Mouse (Mus musculus) midbrain, embryonic 11.5 days (tissue): ENCODE measurements at regions not wholly inside any gene's neighbourhood (a gene's known extent, or its start where the extent isn't known, plus 50 kb on each side); places are given as distances from the start of the nearest gene placed in this dataset.
A peak's percentile ranks its signal among the peaks of the same experiment; 100 is the strongest.
"Not testable (repeated sequence)": the region's sequence is repeated elsewhere in the genome, so short reads cannot be mapped to it uniquely, and the experiment has no call there.

ENCODE experiments used
- ATAC-seq: fragments of 200-750 bp; cut with Nextera tagmentation; 2 replicates; pipeline ENCODE4 v1.8.0; 2017; ENCODE audit warnings: moderate TSS enrichment, moderate library complexity; ENCODE audit not compliant: low FRiP score
- DNase-seq: peaks from one replicate; pipeline ENCODE4 v3.0.0; 2015; ENCODE audit warnings: low spot score; ENCODE audit errors: missing footprints
- H3K27ac ChIP-seq: fragments of 300-500 bp; sonication (generic); 2 replicates; pipeline ENCODE4 v1.5.1; 2014; ENCODE audit warnings: low read depth, low read length
- H3K27me3 ChIP-seq: fragments of 300-500 bp; sonication (generic); 2 replicates; pipeline ENCODE4 v1.6.1; 2014; ENCODE audit warnings: mild to moderate bottlenecking, low read length, moderate library complexity, mixed read lengths; ENCODE audit not compliant: control insufficient read depth, insufficient read depth
- H3K36me3 ChIP-seq: fragments of 300-500 bp; sonication (generic); 2 replicates; pipeline ENCODE4 v1.6.1; 2014; ENCODE audit warnings: mild to moderate bottlenecking, low read length, moderate library complexity, mixed read lengths; ENCODE audit not compliant: control insufficient read depth, insufficient read depth
- H3K4me1 ChIP-seq: fragments of 300-500 bp; sonication (generic); 2 replicates; pipeline ENCODE4 v1.6.1; 2014; ENCODE audit warnings: low read length; ENCODE audit not compliant: control insufficient read depth, insufficient read depth
- H3K4me2 ChIP-seq: fragments of 300-500 bp; sonication (generic); 2 replicates; pipeline ENCODE4 v1.6.1; 2014; ENCODE audit warnings: mild to moderate bottlenecking, moderate library complexity
- H3K4me3 ChIP-seq: fragments of 300-500 bp; sonication (generic); 2 replicates; pipeline ENCODE4 v1.5.1; 2014; ENCODE audit warnings: low read depth, low read length
- H3K9ac ChIP-seq: fragments of 300-500 bp; sonication (generic); 2 replicates; pipeline ENCODE4 v1.6.1; 2014; ENCODE audit warnings: low read length
- H3K9me3 ChIP-seq: fragments of 300-500 bp; sonication (generic); 2 replicates; pipeline ENCODE4 v1.6.1; 2016; ENCODE audit warnings: low read length; ENCODE audit not compliant: control insufficient read depth
- WGBS: fragments of 180-500 bp; shearing (Covaris S2); extraction: QIAGEN DNeasy Blood & Tissue Kit; methylation state at CpG from one replicate; pipeline ENCODE4 v1.1.7; 2014; 5-methylcytosine and 5-hydroxymethylcytosine counted together

DNA sequence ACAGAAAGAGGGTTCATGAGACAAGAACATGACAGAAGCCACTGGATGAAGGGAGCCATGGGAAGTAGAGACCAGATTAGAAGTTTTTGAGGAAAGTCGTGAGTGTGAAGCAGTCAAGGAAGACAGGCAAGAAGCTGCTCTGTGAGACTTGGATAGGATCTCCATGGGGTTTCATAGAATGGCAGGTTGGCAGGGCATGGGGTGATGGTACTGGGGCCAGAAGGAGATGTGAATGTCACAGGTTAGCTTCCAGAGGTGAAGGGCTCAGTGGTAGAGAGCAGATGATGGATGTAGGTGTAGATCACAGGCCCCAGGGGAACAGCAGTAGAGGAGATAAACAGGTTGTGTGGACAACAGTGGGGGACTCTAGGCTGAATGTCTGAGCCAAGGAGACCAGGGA, 123.4 kb downstream of the Dll1 start:
- Histone ChIP-seq H3K9ac (no peak overlapping the region), H3K4me2 (no peak overlapping the region), H3K4me3 (no peak overlapping the region), H3K9me3 (no peaks in the 10 kb centered on the region), H3K27ac (no peak overlapping the region), H3K36me3 (no peaks in the 10 kb centered on the region), H3K4me1 (peaks cover 8% of the 10 kb centered on the region), H3K27me3 (no peaks in the 10 kb centered on the region)
- 91% methylated on average over 1 of the region's 1 CpGs for WGBS
- no peak for ATAC-seq
- DNase-seq = peak; percentile 41

DNA sequence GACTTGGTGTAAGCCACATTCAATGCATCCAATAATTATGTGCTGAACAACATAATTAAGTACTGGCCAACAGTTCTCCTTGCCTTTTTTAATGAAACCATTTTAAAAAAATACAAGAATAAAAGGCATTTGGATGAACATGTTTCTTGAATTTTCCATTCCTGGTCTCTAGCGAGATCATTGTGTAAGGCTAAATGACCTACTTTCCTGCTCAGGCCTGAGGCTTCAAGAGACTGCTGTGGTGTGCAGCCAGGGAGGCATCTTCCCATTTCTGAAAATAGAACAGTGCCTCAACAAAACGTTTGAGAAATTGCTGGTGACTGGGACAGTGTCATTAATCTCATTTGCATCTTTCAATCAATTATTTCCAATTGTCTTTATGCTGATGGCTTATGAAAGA, 124.5 kb downstream of the Dll1 start:
- Histone ChIP-seq H3K9me3 (no peaks in the 10 kb centered on the region), H3K27me3 (no peaks in the 10 kb centered on the region), H3K27ac (no peak overlapping the region), H3K4me3 (no peak overlapping the region), H3K9ac (no peak overlapping the region), H3K36me3 (no peaks in the 10 kb centered on the region), H3K4me1 (peaks cover 17% of the 10 kb centered on the region), H3K4me2 (no peak overlapping the region)
- ATAC-seq (no peak), DNase-seq (no peak)
- WGBS = 85% methylated on average over 2 of the region's 2 CpGs

DNA sequence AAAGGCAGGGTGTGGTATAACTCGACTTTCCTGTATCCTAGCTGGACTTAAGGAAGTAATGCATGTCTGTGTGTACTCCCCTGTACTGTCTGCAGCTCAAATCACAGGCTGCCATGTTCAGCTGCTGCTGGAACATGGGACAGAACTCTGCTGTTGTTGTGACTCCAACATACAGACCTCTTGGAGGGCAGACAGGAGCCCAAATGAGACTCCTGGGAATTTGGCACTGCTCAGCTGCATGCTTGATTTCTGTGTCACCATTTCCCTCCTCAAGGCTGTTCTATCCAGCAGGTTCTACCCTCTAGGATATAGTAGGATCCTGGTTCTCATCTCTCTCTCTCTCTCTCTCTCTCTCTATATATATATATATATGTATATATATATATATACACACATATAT, 125.0 kb downstream of the Dll1 start:
- Histone ChIP-seq H3K9me3 (no peaks in the 10 kb centered on the region), H3K36me3 (no peaks in the 10 kb centered on the region), H3K4me2 (no peak overlapping the region), H3K9ac (no peak overlapping the region), H3K27me3 (no peaks in the 10 kb centered on the region), H3K4me1 (peaks cover 22% of the 10 kb centered on the region), H3K27ac (no peak overlapping the region), H3K4me3 (no peak overlapping the region)
- ATAC-seq (no peak), DNase-seq (peak; percentile 57)
- WGBS = 76% methylated on average over 1 of the region's 1 CpGs

DNA sequence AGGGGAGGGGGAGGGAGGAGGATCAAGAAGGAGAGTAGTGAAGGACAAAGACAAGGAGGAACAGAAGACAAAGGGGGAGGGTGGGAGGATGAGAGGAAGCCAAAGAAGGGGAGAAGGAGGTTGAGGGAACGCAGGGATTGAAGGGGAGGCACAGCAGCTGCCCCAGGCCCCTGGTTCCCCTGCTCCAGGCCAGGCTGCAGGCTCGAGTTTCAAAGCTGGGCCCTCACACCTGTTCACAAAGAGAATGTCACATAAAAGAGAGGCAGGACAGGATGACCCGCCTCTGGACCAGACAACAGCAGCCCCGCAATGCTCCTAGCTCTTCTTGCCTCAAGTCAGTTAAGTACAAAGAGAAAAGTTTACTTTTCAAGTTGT, 128.3 kb downstream of the Dll1 start:
- ATAC-seq = no peak
- H3K4me3 ChIP-seq = no peak overlapping the region

DNA sequence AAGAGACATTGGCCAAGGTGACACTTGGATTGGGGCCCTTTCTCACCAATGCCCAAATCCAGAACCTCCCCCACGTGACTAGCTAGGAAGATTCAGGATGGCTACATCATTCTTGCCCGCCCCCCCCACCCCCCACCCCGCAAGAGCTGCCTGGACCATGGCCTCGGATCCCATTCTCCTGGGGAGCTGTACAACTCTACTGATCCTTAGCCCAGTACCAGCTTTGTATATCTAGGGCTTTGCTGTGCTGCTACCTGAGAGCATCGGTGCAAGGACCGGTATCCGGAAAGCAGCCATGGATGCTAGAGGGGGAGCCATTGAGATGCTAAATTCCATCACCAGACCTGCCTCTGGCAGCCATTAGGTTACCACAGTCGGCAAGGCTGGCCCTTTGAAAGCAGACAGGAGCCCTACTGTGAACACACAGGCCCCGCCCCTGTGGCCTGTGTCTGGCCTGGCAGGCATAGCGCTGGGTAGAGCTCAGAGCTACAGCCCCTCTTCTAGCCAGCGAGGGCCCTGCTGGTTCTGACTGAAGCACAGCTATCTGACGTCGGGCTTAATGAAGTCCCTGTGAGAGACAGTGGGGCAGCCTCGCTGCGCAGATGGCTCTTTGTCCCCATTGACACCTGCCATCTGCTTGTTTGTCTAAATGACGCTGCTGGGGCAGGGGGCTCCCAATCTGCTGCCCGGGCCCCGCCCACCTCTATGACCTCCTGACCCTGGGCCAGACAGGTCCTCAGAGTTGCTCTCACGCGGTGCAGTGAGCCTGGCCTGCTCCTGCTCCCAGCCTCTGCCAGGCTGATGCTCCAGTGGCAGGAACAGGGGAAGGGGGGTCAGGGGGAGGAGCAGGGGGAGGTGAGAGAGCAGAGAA, 128.9 kb downstream of the Dll1 start:
- Histone ChIP-seq H3K4me3 (no peak overlapping the region), H3K4me2 (peak overlapping the region; percentile 32), H3K9me3 (no peaks in the 10 kb centered on the region), H3K27ac (peak overlapping the region; percentile 91), H3K4me1 (peaks cover 22% of the 10 kb centered on the region), H3K9ac (peak overlapping the region; percentile 54), H3K27me3 (no peaks in the 10 kb centered on the region), H3K36me3 (no peaks in the 10 kb centered on the region)
- ATAC-seq (peak; percentile 98), DNase-seq (peak; percentile 98)
- under 1% methylated on average over 20 of the region's 20 CpGs for WGBS

More for the DNA sequence above, 128.3 kb downstream of the Dll1 start:
- peak overlapping the region; percentile 54; the same call in 1 of the 2 replicates for H3K9ac ChIP-seq
- H3K36me3 ChIP-seq = no peaks in the 10 kb centered on the region
- H3K9me3 ChIP-seq = no peaks in the 10 kb centered on the region
- WGBS = 4% methylated on average over 4 of the region's 4 CpGs
- DNase-seq = no peak
- peak overlapping the region; percentile 32; the same call in 1 of the 2 replicates for H3K4me2 ChIP-seq
- H3K4me1 ChIP-seq = peaks cover 22% of the 10 kb centered on the region
- no peaks in the 10 kb centered on the region for H3K27me3 ChIP-seq
- H3K27ac ChIP-seq = peak overlapping the region; percentile 91

DNA sequence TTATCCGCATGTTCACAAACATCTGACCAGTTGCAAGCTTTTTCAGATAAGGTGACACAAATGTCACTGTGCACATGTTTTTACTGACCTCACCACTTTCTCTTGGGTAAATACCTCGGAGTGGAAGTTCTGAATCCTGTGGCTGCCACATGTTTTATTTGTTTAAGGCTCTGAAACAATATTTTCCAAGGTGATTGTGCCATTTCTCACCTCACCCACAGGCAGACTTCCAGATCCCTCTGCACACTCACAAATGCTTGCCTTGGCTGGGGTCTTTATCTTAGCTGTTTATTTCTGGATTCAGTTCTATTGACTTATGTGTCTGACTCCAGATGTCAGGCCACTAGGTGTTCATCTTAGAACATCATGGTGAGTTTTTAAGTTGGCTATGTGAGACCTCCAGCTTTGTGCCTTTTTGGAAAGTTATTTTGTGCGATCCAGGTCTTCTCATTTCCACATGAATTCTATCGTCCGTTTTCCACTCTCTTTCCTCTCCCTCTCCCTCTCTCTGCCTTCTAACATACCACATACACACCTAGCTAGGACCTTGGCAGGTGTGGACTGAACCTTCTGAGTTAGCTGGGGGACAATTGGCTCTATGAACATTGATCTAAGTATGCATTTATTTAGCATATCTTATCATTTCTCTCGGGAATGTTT, 133.6 kb downstream of the Dll1 start:
- no peaks in the 10 kb centered on the region for H3K36me3 ChIP-seq
- H3K27ac ChIP-seq = no peak overlapping the region
- H3K9me3 ChIP-seq = no peaks in the 10 kb centered on the region
- 83% methylated on average over 6 of the region's 6 CpGs for WGBS
- H3K9ac ChIP-seq = no peak overlapping the region
- DNase-seq (peak; percentile 72), ATAC-seq (no peak)
- H3K4me3 ChIP-seq = no peak overlapping the region
- no peaks in the 10 kb centered on the region for H3K27me3 ChIP-seq
- H3K4me2 ChIP-seq = no peak overlapping the region
- H3K4me1 ChIP-seq = peaks cover 13% of the 10 kb centered on the region

DNA sequence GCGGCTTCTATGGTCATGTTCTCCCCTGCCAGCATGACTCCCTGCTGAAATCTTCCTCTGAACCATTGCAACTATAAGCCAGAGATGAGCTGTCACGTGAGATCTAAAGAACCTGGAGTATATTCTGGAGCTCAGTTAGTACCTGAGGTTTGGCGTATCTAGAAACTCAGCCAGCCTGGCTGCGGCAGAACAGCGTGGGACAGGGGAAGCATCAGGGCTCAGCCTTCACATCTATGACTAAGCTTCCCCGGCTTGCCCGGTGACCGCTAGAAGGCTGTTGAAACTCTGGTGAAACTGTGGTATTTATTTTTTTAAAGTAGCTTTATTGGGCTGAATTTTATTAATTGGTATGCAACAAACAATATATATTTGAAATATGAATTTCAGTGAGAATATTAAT, 134.3 kb downstream of the Dll1 start:
- Histone ChIP-seq H3K36me3 (no peaks in the 10 kb centered on the region), H3K4me1 (peaks cover 5% of the 10 kb centered on the region), H3K4me2 (no peak overlapping the region), H3K9me3 (no peaks in the 10 kb centered on the region), H3K4me3 (no peak overlapping the region), H3K9ac (no peak overlapping the region), H3K27ac (no peak overlapping the region), H3K27me3 (no peaks in the 10 kb centered on the region)
- WGBS = 87% methylated on average over 8 of the region's 8 CpGs
- no peak for ATAC-seq
- DNase-seq = peak; percentile 71

DNA sequence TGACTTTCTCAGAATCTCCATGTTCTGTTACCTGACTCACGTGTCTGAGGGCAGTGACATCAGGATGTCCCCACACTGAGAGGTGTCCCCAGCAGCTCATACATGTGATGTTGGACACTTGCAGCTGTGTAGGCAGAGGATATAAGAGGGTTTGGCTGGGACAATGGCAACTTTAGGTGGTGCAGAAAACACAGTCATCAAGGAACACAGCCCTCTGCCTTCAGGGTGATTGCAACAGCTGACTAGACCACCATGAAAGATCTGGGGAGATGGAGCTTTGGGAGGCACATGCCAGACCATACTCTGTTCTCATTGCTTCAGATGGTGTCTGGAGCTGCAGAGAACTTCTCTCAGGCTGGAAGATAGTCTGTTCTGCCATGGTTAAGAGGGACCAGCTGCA, 135.2 kb downstream of the Dll1 start:
- H3K27me3 ChIP-seq = no peaks in the 10 kb centered on the region
- no peak overlapping the region for H3K4me2 ChIP-seq
- peak; percentile 51 for DNase-seq
- no peaks in the 10 kb centered on the region for H3K9me3 ChIP-seq
- no peaks in the 10 kb centered on the region for H3K36me3 ChIP-seq
- no peak overlapping the region for H3K9ac ChIP-seq
- no peak for ATAC-seq
- H3K4me3 ChIP-seq = no peak overlapping the region
- no peak overlapping the region for H3K27ac ChIP-seq
- no peaks in the 10 kb centered on the region for H3K4me1 ChIP-seq
- 86% methylated on average over 1 of the region's 1 CpGs for WGBS

DNA sequence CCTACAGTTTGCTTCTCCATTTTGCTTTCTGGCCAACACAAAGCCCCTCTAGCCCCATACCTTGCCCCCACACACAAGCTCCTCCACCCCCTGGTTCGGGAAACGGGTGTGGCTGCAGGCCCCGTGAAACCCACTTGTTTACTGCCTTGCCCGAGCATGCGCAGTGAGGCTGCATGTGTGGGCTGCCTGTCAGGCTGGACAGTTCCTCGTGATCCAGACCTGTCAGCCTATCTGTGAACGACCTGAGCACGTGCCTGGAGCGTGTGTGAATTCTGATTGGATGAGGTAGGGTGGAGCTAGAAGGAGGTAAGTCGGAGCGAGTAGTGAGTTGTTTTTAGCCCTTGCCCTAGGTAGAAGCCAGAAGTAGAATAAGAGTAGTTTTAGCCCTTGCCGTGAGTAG, 136.0 kb downstream of the Dll1 start:
- not testable (repeated sequence) for H3K4me3 ChIP-seq, H3K27ac ChIP-seq, H3K4me1 ChIP-seq, H3K9me3 ChIP-seq, H3K9ac ChIP-seq, H3K27me3 ChIP-seq, H3K4me2 ChIP-seq, DNase-seq, H3K36me3 ChIP-seq, ATAC-seq
- 77% methylated on average over 12 of the region's 12 CpGs for WGBS
